Mouse (Mus musculus) telencephalon, adult 2 months (tissue): ENCODE data around the gene Dpy19l2.
"Not testable (repeated sequence)": the region's sequence is repeated elsewhere in the genome, so short reads cannot be mapped to it uniquely, and the experiment has no call there.

Source experiments
- DNase-seq: peaks from one replicate; pipeline ENCODE4 v3.0.0-alpha.2; 2011; ENCODE audit warnings: low read depth, low spot score

Gene Dpy19l2

DNA sequence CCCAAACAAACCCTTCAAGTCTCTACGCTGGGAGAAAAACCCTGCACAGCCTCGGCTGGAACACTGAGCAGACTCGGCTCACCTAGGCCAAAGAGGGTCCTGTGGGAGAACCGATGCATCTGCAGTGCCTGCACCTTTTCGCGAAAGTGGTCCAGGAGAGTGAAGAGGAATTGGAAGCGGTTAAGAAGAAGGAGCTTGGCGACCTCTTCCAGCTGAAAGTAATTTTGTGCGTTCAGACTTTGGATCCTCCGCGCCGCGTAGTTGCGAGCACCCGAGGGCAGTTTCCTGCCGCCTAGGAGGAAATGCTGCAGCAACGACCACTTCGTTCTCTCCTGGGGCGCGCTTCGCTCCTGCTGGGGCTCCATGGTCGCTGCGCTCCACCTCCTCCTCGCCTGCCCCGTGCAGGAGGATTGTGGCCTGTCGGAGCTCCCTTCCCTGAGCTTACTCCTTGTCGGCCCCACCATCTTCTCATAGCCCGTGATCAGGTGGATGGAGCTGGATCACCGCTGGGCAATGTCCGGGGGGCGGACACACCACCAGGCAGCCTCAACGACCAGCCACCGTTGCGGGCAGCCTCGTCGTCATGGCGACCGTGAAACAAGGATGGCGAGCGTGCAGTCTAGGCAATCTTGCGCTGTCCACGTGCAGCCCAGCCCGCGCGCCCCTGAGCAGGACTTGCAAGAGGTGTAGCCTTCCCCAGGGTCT lies at the start of gene Dpy19l2:
Dpy19l2 (minus strand) TSS at position 594 of the 705 bp plus-strand sequence.
- no peak for DNase-seq

DNA sequence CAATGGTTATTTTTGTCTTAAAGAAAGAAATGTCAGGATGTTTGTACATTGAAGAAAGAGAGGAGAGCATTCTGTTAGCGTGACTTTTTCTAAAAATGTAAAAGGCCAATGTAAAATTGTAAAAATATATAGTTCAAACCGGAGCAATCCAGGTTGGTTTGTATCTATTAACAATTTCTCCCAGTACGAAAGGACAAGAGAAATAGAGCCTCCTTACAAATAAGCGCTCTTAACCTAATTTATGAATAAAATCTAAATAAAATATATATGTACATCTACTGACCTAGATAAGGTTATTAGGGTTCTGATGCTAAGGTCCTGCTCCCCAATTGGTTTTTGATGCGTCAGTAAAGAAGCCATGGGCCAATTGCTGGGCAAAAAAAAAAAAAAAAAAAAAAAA lies 48.9 kb upstream of the Dpy19l2 start:
- DNase-seq = no peak

DNA sequence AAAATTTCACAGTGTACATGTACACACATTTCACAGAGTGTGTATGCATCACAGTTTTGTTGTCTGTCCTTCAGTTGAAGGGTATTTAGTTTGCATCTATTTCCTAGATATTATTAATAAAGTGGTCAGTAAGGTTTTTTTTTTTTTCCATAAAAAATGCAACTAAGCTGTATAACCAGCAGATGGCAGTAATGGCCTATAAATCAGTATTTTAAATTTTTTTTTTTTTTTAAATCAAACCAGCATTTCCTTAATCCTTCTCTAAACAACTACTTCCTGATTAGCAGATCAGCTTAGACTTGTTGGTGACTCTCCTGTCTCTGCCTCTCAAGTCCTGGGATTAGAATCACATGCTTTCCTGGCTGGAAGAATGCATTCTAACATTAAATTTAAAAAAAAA lies 5.2 kb upstream of the Dpy19l2 start:
- no peak for DNase-seq

DNA sequence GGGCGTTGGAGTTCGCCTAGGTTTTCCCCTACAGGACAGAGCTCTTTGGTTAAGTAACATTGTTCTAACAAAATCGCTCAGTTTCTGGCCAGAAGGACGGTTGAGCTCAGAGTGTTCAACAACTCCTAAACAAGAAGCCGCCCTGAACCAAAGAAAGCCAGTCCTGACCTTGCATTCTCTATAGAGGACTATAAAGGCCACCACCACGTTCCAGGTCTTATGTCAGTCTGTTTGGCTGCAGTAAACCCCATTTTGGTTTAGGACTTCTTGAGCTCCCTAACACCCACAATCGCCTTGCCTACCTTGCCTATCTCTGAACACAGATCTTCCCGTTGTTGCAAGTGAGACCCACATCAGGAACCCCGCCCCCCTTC lies 299 bp upstream of the Dpy19l2 start:
- DNase-seq = no peak

DNA sequence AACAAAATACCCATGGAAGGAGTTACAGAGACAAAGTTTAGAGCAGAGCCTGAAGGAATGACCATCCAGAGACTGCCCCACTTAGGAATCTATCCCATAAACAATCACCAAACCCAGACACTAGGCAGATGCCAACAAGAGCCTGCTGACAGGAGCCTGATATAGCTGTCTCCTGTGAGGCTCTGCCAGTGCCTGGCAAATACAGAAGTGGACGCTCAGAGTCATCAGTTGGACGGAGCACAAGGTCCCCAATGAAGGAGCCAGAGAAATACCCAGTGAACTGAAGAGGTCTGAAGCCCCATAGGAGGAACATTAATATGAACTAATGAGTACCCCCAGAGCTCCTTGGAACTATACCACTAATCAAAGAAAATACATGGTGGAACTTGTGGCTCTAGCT lies 58.8 kb downstream of the Dpy19l2 start:
- DNase-seq = not testable (repeated sequence)

DNA sequence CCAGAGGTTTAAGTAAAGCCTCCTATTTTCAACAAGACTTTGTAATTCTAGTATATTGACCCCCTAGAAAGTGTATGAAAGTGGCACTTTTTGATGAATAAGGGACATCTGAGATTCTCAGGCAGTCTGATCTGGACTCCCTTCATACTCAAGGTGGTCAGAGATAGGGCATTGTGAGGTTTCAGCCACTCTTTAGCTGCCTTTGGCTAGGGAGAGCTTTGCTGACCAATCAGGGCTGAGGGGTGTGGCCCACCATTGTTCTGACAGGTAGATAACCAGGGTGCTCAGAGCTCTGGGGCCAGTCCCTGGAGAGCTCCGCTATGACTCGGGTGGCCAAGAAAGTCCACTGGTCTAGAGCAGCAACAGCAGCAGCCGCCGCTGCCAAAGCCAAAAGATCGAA lies 71.2 kb downstream of the Dpy19l2 start, which contains the start of gene Cypt4:
Cypt4 (plus strand) TSS at position 301 of the 400 bp plus-strand sequence.
- no peak for DNase-seq

DNA sequence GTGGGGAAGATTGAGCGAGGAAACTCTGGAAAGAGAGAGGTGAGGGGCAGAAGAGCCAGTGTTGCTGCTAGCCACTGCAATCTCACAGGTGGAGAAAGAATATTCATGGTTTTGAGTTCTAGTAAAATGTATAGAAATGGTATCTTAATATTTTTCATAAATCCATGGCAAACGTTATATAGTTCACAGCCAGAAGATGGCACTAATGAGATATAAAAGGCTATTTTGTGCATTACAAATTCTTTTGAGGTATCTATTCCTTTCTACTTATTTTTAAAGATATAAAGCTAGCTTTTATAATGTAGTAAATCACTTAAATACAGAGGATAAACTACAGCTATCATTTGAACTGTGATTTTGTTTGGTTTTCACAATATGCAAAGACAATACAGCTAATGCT lies 157.9 kb downstream of the Dpy19l2 start:
- no peak for DNase-seq

DNA sequence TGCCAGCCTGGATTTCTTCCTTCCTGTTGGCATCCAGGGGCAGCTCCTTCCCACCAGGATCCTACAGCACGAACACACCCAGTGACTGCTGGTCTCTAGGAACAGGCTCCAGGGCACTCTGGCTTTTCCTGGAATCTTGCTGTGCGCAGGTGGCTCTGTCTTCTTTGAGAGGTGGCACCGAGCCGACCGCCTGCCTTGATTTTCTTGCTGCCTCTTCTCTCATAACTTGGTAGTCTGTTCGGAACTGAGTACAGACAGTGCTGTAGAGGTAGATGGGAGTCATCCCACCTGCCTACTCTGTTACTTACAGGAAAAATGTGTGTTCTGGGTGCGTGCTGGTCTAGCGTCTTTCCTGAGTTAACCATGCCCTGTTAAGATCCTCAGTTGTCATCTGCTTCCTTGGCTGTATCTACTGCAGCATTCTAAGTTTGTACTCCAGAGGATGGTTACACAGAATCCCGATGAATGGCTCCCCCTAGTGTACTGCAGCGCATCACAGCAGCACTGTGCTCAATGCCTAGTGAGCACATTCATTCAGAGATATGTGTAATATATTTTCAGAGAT lies 179.4 kb downstream of the Dpy19l2 start:
- peak; percentile 83 for DNase-seq

DNA sequence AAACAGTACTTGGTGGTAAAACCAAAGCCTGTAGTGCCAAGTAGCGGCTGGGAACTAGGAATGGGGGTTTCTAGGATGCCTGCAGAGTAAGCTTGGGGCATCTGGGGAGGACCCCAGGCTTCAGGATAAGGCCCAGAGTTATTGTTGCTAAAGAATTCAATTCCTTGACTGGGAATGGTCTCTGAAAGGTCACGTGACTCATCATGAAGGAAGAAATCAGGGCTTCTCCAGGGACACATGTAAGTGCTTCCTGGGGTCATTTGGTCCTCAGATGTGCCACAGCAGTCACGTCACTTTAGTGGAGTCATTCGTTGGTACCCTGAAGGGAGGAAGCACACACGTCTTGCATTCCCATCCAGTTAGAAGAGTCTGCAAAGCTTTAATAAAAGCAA lies 182.0 kb downstream of the Dpy19l2 start:
- no peak for DNase-seq

DNA sequence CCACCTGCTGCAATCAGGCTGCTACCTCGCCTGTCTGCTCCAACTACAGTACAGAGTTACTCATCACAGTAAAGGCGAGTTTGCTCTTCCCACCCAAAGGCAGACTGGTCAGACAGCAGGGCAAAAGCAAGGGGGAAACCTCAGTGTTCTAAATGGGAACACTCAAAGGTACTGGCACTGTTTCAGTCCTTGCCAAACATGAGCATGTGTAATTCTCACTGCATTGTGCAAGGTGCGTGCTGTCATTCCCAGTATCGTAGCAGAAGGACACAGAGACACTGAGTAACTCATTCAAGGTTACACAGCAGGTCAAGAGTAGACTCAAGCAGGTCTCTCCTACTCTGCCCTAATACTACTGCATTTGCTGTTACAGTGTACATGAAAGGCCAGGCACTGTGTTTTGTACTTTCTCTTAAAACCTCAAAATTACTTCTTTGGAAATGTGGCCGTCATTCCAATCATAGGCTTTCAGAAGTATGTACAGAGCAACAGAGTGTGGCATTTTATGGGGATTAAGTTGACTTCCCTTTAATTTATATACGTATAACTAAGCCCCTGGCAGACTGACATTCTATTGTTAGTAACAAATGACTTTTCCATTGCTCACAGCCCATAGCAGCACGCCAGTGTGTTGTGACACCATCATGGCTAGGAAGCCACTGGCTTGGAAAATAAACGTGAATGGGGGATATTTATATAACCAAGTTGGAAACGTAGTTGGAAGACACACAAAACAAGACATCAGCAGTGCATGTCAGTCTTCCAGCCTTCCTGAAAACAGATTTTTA lies 182.6 kb downstream of the Dpy19l2 start:
- no peak for DNase-seq

DNA sequence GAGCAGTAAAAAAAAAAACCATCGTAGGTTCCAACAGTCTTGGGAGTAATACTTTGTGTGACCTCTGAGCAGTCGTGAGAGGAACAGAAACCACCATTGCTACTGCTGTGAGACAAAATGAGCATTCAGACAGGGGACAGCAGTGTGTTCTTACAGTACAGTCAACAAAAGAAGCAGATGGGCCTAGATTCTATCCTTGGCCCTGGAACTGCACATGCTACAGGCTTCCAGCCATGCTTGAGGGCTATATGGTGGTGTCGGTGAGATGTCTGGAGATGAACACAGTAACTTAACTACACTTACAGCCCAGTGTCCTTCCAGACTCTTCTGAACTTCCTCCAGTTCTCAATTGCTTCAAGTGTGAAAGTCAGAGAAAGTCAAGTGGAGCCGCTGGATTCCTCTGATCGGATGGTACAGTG lies 184.0 kb downstream of the Dpy19l2 start:
- no peak for DNase-seq

DNA sequence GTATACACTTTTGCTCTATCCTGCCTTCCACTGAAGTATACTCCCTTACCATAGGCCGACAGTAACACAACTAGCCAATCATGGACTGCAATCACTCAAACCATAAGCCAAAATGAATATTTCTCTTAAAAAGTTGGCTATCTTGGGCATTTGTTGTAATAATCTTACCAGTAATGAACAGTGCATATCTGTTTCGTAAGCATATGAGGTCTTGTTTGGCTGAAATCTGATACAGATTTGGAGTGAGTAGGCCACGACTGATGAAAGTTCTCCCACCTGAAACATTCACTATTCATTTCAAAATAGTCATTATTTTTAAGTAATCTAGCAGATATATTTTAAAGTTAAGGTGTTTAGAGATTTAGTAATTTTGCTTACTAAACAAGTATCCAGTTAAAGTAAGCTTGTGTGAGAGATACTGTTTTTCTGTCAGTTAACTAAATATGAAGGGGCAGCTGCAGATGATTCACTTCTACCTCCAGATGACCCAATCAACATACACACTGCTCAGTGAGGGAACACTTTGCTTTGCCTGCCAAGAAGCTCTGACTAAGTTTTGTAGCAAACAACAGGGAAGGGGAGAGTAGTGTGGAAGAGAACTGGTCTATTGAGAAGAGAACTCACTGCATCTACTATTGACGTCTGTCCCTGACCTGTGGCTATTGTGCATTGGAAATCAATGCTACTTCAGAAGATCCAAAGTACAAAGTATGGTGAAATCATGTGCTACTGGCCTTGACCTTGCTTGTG lies 184.5 kb downstream of the Dpy19l2 start:
- no peak for DNase-seq

DNA sequence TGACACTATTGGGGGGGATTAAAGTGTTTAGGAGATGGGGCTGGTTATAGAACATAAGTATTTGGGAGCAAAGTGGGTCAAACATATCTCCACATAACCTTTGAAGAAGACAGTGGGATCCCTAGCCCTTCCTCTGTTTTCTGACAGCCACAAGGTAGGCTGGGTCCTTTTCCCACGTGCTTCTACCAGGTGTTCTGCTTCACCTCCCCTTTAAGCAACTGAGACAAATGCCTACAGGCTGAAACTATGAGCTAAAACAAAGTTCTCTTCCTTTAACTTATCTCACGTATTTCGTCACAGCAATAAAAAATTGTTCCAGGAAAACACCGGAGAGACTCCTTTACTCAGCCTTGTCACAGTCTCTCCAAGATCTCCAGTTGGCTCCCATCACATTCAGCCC lies 187.2 kb downstream of the Dpy19l2 start:
- DNase-seq = no peak
